Mouse (Mus musculus) liver, embryonic 11.5 days (tissue): ENCODE results near the gene Krtap27-1. TPM values are rescaled to one million over a fixed set of nuclear protein-coding genes. Genes with fewer than 3 reads are reported as not detected.

Experiments used
- ATAC-seq: fragments of 200-750 bp; cut with Nextera tagmentation; replicated peaks from 2 replicates; pipeline ENCODE4 v1.8.0; 2017; ENCODE audit warnings: moderate number of reproducible peaks, mild to moderate bottlenecking, moderate TSS enrichment, moderate library complexity; ENCODE audit not compliant: low FRiP score
- DNase-seq: peaks from one replicate; pipeline ENCODE4 v3.0.0-alpha.2; 2017; ENCODE audit warnings: low spot score
- H3K27ac ChIP-seq: fragments of 300-500 bp; sonication (generic); 2 replicates; pipeline ENCODE4 v1.5.1; 2014; ENCODE audit warnings: mild to moderate bottlenecking, low read depth, low read length, control low read depth
- H3K27me3 ChIP-seq: fragments of 300-500 bp; sonication (generic); replicated peaks from 2 replicates; pipeline ENCODE4 v1.6.1; 2014; ENCODE audit warnings: low read length, mixed read lengths; ENCODE audit not compliant: control insufficient read depth, insufficient read depth
- H3K36me3 ChIP-seq: fragments of 300-500 bp; sonication (generic); 2 replicates; pipeline ENCODE4 v1.6.1; 2014; ENCODE audit warnings: mild to moderate bottlenecking, low read length, moderate library complexity, mixed read lengths; ENCODE audit not compliant: control insufficient read depth, insufficient read depth
- H3K4me1 ChIP-seq: fragments of 300-500 bp; sonication (generic); replicated peaks from 2 replicates; pipeline ENCODE4 v1.6.1; 2014; ENCODE audit warnings: low read length, mixed read lengths; ENCODE audit not compliant: control insufficient read depth, insufficient read depth
- H3K4me2 ChIP-seq: fragments of 300-500 bp; sonication (generic); 2 replicates; pipeline ENCODE4 v1.6.1; 2014; ENCODE audit warnings: mild to moderate bottlenecking, control low read depth, moderate library complexity
- H3K4me3 ChIP-seq: fragments of 300-500 bp; sonication (generic); 2 replicates; pipeline ENCODE4 v1.5.1; 2014; ENCODE audit warnings: low read depth, low read length, control low read depth
- H3K9ac ChIP-seq: fragments of 300-500 bp; sonication (generic); 2 replicates; pipeline ENCODE4 v1.6.1; 2014; ENCODE audit warnings: low read depth, low read length, control low read depth
- H3K9me3 ChIP-seq: fragments of 300-500 bp; sonication (generic); 2 replicates; pipeline ENCODE4 v1.6.1; 2016; ENCODE audit warnings: low read length, inconsistent platforms, mixed read lengths; ENCODE audit not compliant: control insufficient read depth
- WGBS: fragments of 180-500 bp; shearing (Covaris S2); extraction: QIAGEN DNeasy Blood & Tissue Kit; methylation state at CpG from one replicate; pipeline ENCODE4 v1.1.7; 2014; 5-methylcytosine and 5-hydroxymethylcytosine counted together
- polyA plus RNA-seq: library from polyadenylated mRNA; unstranded; fragments of >200 nt; fragmentation: Nextera tagmentation; extraction: Ambion mirVana; gene quantifications from 2 replicates; pipeline ENCODE4 v1.2.1, GENCODE M21; 2014

Gene Krtap27-1
- polyA plus RNA-seq, result not detected in 2 replicates

DNA sequence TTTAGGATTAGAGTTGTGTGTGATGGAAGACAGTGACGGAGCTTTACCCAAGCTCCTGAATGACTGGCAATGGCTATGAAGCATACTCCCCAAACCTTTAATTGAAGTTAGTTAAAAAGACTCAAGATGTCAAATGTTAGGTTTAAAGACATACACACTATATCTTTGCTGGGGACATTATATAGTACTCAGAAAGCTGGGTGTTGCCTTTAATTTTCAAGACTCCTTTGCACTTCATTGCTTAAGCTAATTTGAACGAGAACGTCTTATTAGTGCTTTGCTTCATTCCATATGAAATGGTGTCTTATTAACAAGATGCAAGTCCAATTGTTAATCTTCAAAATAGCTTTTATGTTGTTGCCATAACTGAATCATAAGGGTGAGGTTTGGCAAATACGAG lies at the start of gene Krtap27-1:
Gene Krtap27-1, minus strand, starts transcription at position 101 of the 400 bp plus-strand sequence.
- no peak within 1 kb of the TSS for H3K4me3 ChIP-seq
- H3K9ac ChIP-seq, result no peak within 1 kb of the TSS
- H3K27ac ChIP-seq, result no peak within 1 kb of the TSS
- DNase-seq (no peak), ATAC-seq (no peak)
- H3K9me3 ChIP-seq, result no peaks in the 10 kb centered on the region
- no peaks in the 10 kb centered on the region for H3K36me3 ChIP-seq
- H3K4me2 ChIP-seq, result no peak within 1 kb of the TSS
- WGBS, result 87% methylated on average over 4 of the region's 4 CpGs
- H3K4me1 ChIP-seq, result no peaks in the 10 kb centered on the region
- H3K27me3 ChIP-seq, result no peaks in the 10 kb centered on the region

DNA sequence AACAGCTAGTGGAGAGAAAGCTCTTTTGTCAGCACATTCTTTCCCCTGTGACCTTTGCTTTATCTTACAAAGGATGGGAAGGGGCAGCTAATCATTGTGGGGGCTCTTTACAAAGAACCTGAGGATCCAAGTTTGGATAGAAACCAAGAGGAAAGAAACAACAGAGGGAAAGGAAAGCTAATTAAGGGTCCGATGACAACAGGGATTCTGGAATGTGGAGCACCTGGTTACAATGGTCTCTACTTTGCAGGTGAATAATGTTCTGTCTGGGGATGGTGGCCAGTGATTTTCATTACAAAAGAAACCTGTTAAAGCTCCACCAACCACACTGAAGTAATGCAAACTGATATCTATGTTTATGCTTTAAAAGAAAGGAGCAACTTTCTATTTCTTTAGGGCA lies 48.6 kb upstream of the Krtap27-1 start:
- H3K4me2 ChIP-seq, result no peak overlapping the region
- 48% methylated on average over 1 of the region's 1 CpGs for WGBS
- no peak for ATAC-seq

DNA sequence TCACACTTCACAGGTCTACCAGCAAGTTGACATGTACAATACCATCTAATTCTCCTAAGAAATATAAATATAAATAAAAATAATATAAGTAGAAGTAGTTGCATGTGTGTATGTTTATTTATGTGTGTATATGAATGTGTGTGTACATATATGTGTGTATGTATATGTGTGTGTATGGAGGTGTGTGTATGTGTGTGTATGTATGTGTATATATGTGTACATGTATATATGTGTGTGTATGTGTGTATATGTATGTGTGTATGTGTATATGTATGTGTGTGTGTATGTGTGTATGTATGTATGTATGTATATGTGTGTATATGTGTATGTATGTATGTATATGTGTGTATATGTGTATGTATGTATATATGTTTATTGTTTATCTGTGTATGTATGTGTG lies 45.1 kb upstream of the Krtap27-1 start:
- Histone ChIP-seq H3K4me1 (no peaks in the 10 kb centered on the region), H3K9ac (no peak overlapping the region), H3K27me3 (no peaks in the 10 kb centered on the region), H3K4me3 (no peak overlapping the region), H3K27ac (no peak overlapping the region), H3K9me3 (no peaks in the 10 kb centered on the region), H3K36me3 (no peaks in the 10 kb centered on the region), H3K4me2 (no peak overlapping the region)
- DNase-seq, result no peak
- ATAC-seq, result no peak

More for the DNA sequence above, 48.6 kb upstream of the Krtap27-1 start:
- no peak overlapping the region for H3K4me3 ChIP-seq
- no peaks in the 10 kb centered on the region for H3K9me3 ChIP-seq
- DNase-seq, result no peak
- no peak overlapping the region for H3K27ac ChIP-seq
- no peaks in the 10 kb centered on the region for H3K4me1 ChIP-seq
- no peaks in the 10 kb centered on the region for H3K27me3 ChIP-seq
- no peak overlapping the region for H3K9ac ChIP-seq
- no peaks in the 10 kb centered on the region for H3K36me3 ChIP-seq

DNA sequence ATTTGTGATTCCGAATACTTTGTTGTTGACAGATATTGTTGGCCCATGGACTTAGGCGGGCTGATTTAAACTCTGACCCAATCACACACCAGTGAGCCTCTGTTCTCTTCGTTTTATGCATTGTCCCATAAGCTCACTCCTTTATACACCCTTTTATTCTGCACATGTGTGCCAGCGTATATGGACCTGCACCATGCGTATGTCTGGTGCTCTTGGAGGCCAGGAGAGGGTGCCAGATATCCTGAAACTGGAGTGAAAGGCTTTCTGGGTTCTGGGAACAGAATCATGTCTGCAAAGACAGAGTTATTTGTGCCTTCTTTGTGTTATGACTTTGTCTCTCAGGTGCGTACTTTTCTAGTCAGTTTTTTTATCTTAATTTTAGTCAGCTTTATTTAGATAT lies 39.8 kb upstream of the Krtap27-1 start:
- no peak for ATAC-seq

DNA sequence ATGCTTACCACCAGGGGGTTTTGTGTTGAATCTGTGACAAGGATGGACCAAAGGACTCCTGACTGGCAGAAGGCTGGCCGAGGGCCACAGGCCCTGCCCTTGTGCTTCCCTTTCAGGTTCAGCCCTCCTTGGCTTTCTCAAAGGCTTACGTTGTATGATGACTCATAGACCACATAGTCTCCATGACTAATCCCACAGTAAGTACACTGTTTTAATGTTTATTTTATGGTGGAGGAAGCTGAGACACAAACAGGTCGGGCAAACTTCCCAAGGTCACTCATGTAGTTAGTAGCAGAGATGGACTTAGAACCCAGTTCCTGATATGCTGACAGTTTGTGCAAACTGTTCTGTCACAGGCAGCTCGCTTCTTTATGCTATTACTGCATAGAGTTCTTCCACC lies 39.3 kb upstream of the Krtap27-1 start:
- Histone ChIP-seq H3K27me3 (no peaks in the 10 kb centered on the region), H3K36me3 (no peaks in the 10 kb centered on the region), H3K4me2 (no peak overlapping the region), H3K4me1 (no peaks in the 10 kb centered on the region), H3K27ac (no peak overlapping the region), H3K9ac (no peak overlapping the region), H3K4me3 (no peak overlapping the region), H3K9me3 (no peaks in the 10 kb centered on the region)
- 68% methylated on average over 4 of the region's 4 CpGs for WGBS
- ATAC-seq (0 out of 2 replicates have a peak, but pooled peaks have one; percentile 7), DNase-seq (no peak)

More for the DNA sequence above, 39.8 kb upstream of the Krtap27-1 start:
- H3K4me3 ChIP-seq, result no peak overlapping the region
- H3K4me1 ChIP-seq, result no peaks in the 10 kb centered on the region
- no peak overlapping the region for H3K4me2 ChIP-seq
- no peaks in the 10 kb centered on the region for H3K27me3 ChIP-seq
- no peak overlapping the region for H3K27ac ChIP-seq
- H3K9ac ChIP-seq, result no peak overlapping the region
- no peaks in the 10 kb centered on the region for H3K36me3 ChIP-seq
- H3K9me3 ChIP-seq, result no peaks in the 10 kb centered on the region
- WGBS, result 78% methylated on average over 6 of the region's 6 CpGs
- DNase-seq, result no peak

DNA sequence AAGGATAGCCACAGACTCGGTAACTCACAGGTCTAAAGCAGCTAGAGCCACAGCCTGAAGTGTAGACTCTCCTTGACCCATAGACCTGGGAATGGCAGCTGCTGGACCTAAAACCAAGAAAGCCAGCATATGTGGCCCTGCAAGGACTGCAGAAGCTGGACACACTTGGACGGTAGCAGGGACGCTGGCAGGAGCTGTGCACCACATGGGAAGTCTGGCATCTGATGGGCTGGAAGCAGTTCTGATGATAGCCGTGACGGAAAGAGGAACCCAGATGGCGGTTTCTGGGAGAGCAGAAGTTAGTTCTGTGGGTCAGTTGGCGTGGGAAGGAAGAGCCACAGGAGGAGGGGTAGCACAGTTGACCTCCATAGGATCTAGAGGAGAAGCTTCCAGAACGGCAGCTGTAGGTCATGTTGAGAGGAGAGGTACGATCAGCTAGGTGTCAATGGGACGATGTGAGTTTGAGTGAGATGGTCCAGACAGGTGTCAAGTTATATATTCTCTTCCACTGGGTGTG lies 36.1 kb upstream of the Krtap27-1 start, which contains the start of gene 2310061N02Rik:
Gene 2310061N02Rik, minus strand, starts transcription at position 467 of the 517 bp plus-strand sequence.
- DNase-seq (no peak), ATAC-seq (no peak)
- H3K27ac ChIP-seq, result no peak within 1 kb of the TSS
- no peaks in the 10 kb centered on the region for H3K36me3 ChIP-seq
- H3K4me1 ChIP-seq, result no peaks in the 10 kb centered on the region
- H3K9ac ChIP-seq, result no peak within 1 kb of the TSS
- WGBS, result 71% methylated on average over 10 of the region's 10 CpGs
- H3K4me2 ChIP-seq, result no peak within 1 kb of the TSS
- no peaks in the 10 kb centered on the region for H3K27me3 ChIP-seq
- no peaks in the 10 kb centered on the region for H3K9me3 ChIP-seq
- H3K4me3 ChIP-seq, result no peak within 1 kb of the TSS

DNA sequence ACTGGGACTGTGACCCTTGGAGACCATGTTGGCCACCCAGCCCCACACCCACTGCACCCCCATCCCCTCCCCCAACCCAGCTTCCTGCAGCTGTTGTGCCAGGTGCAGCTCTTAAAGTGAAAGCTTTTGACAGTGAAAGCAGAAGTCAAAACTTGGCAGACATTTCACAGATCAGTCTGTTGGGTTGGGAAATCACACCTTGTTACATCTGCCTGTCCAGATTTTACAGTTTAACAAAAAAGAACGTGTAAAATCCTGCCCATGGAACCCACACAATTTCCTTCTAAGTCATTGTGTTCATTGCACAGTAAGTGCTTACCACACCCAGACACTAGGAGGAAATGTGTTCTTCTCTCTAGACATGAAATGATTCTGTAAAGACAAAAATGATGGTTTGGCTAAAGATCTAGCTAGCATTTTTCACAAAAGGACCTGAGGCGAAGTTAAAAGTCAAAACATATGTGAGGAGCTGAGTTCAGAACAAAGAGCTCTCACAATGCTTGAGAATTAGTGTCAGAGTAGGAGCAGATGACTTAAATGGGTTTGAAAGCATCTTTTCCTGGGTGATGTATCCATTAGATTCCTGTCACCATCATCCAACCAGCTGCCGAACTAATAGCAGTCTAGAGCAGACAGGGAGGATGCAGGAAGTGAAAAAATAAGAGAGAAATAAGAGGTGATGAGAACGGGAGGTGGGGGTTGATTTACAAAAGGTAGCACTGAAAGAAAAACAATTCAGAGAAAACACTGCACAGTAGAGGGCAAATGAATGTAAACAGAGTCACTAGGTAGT lies 29.8 kb upstream of the Krtap27-1 start:
- DNase-seq, result no peak
- 58% methylated on average over 4 of the region's 4 CpGs for WGBS
- no peak overlapping the region for H3K4me3 ChIP-seq

DNA sequence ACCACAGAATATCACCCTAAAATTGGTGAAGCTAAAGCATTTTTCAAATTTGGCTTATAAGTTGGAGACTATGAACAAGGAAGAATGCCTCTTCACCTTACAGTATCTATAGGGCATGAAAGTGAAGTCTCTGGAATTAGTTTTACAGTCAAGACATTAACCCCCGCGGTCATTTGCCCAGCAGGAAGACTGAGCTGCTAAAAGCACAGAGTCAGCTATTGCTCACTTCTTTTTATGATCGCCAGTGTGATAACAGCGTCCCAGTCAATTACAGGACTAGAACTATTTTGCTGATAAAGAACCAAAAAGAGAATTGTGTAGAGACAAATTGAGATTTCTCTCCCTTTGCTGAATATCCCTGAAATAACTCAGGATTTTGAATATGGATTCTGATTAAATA lies 24.8 kb upstream of the Krtap27-1 start:
- Histone ChIP-seq H3K9me3 (no peaks in the 10 kb centered on the region), H3K36me3 (no peaks in the 10 kb centered on the region), H3K27me3 (no peaks in the 10 kb centered on the region), H3K4me2 (no peak overlapping the region), H3K9ac (no peak overlapping the region), H3K27ac (no peak overlapping the region), H3K4me1 (no peaks in the 10 kb centered on the region), H3K4me3 (no peak overlapping the region)
- ATAC-seq, result no peak
- DNase-seq, result no peak
- 78% methylated on average over 4 of the region's 4 CpGs for WGBS

More for the DNA sequence above, 29.8 kb upstream of the Krtap27-1 start:
- no peak overlapping the region for H3K9ac ChIP-seq
- H3K9me3 ChIP-seq, result no peaks in the 10 kb centered on the region
- no peaks in the 10 kb centered on the region for H3K4me1 ChIP-seq
- no peaks in the 10 kb centered on the region for H3K36me3 ChIP-seq
- no peaks in the 10 kb centered on the region for H3K27me3 ChIP-seq
- no peak overlapping the region for H3K27ac ChIP-seq
- H3K4me2 ChIP-seq, result no peak overlapping the region
- ATAC-seq, result no peak

DNA sequence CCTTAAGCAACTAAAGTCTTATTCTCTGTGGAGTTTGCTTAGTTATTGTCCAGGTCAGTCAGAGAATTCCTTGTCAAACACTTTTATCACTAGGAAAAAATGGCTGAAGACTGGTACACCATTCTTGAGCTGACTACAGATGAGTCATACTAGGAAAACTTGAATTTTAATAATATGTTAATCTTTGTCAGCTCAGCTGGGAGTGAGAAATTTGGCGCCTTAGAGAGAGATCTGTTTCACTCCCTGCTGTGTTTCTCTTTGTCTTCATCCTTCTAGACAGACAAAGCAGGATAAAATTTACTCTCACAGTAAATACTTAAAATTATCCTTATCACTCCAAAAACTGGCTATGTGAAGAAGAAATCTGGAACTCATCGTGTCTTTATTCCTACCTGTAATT lies 9.8 kb upstream of the Krtap27-1 start:
- 68% methylated on average over 2 of the region's 2 CpGs for WGBS

More for the DNA sequence above, 9.8 kb upstream of the Krtap27-1 start:
- DNase-seq, result no peak
- no peaks in the 10 kb centered on the region for H3K36me3 ChIP-seq
- H3K4me1 ChIP-seq, result no peaks in the 10 kb centered on the region
- no peak overlapping the region for H3K4me3 ChIP-seq
- H3K9me3 ChIP-seq, result no peaks in the 10 kb centered on the region
- no peak for ATAC-seq
- H3K9ac ChIP-seq, result no peak overlapping the region
- H3K4me2 ChIP-seq, result no peak overlapping the region
- no peaks in the 10 kb centered on the region for H3K27me3 ChIP-seq
- H3K27ac ChIP-seq, result no peak overlapping the region
